Mouse (Mus musculus) gastrocnemius, adult 8-10 months (tissue): Measurements from ENCODE around the gene Tbcd. TPM values are rescaled to one million over a fixed set of nuclear protein-coding genes. Genes with fewer than 3 reads are reported as not detected.

Source experiments
- DNase-seq, 2 experiments: peaks; one replicate each; pipeline ENCODE4 v3.0.0; 2022; ENCODE audit warnings: low spot score in 2 of 2
- total RNA-seq, 4 experiments: library from RNA; stranded (reverse); gene quantifications; 2 replicates each; pipeline ENCODE4 v1.2.4; 2022

Gene Tbcd
- total RNA-seq, 4 experiments from 2014 or later: 11.7 to 16.0 (median 15.0) TPM

DNA sequence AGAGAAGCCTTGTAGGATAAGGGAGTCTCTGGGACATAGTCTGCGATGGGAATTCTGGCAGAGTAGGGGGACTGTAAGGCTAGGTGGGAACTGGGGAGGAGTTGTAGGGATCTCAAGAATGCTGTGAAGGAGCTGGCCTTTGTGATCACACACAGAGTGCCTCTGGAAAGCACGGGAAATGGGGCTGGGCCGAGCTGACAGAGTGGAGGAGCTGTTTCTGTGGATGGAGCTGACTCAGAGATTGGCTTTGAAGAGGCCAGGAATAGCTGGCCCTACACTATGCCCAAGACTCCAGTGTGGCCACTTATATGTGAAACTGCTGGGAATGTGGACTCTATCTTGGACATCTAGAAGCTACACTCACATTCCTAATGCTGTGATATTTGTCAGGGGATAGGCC, 84.8 kb downstream of the Tbcd start:
- no peak for DNase-seq

DNA sequence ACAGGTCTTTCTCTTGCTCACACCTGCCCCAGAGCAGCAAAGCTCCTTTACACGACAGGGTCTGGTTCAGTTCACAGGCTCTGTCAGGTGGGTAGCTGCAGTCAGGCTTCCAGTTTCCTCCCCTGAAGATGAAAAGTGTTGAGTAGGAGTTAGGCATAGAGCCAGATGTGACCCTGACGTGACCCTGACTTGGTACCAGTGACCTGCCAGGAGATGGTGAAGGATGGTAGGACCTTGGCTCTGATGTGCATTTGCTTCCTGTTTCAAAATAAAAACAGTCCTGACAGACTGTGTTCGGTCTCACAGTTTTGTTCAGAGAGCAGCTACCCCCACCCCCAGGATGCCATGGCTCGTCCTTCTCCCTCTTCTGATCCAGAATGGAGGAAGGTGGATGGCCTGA, 90.7 kb downstream of the Tbcd start:
- DNase-seq: no peak

DNA sequence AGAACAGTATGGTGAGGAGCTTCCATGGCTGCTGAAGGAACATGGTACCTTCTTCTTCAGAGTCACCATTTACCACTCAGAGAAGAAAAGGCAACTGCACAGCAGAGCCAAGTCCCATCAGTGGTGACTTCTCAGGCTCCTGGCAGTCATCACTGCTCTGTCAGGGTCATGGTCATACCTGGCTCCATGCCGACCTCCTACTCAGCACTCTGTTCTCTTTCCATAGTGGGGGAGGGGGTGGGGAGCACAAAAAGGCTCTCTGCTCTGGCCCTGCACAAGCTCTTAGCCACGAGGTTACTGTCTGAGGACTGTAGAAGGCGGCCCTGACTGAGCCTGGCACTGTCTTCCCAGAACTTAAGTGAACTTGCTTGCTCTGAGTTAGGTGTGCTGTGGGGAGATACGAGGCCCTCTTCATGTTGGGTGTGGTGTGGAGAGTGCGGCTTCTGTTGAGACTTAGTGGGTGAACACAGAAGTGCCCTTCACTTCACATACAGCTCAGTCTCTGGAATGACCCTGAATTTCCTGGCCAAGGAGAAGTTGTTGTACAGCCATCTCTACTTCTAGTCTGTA, 91.6 kb downstream of the Tbcd start:
- DNase-seq: no peak

DNA sequence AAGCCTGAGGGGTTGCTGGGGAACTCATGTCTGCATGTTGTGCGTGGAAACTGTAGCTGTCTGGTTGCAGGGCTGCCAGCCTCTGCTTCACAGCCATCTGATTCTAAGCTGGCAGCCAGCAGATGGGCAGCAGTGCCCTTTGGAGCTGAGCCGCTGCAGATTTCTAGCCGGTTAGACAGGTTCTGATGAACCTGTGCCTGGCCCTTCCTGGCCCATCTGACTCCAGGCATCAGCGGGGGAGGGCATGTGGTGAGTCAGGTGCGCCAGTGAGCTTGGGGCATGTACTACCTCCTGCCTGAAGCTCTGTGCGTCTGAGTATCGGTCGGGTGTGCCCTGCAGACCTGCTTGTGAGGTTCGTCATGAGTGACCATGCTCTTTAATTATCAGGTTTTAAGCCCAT, 92.2 kb downstream of the Tbcd start:
- peak in 1 of 2 experiments; percentile 50 for DNase-seq

DNA sequence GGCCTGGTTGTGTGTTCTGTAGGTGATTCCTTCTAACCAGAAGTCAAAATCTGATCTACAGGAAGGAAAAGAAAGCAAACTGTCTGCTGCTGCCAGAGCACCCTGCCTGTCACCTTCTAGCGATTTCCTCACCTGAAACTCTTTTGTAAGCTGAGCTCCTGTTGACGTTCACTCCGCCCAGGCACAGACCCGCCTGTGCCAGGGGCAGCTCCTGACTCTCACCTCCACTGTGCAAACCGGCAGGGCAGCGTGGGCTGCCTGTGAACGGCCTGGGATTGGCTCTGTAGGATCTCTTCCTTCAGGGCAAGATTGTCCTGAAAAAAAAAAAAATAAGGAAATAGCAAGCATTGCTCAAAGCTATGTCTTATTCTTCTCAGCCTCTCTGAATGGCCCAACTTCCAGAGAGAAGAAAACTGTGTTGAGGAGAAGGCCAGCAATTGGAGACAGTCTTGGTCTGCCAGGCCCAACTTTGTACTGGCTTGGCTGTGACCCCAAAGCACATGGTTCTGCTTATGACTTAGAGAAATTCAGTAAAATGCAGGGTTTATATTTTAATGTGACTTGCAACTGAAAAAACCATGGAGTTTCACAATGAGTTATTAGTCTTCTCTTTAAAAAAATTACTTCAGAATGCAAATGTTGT, 93.1 kb downstream of the Tbcd start:
- no peak for DNase-seq

DNA sequence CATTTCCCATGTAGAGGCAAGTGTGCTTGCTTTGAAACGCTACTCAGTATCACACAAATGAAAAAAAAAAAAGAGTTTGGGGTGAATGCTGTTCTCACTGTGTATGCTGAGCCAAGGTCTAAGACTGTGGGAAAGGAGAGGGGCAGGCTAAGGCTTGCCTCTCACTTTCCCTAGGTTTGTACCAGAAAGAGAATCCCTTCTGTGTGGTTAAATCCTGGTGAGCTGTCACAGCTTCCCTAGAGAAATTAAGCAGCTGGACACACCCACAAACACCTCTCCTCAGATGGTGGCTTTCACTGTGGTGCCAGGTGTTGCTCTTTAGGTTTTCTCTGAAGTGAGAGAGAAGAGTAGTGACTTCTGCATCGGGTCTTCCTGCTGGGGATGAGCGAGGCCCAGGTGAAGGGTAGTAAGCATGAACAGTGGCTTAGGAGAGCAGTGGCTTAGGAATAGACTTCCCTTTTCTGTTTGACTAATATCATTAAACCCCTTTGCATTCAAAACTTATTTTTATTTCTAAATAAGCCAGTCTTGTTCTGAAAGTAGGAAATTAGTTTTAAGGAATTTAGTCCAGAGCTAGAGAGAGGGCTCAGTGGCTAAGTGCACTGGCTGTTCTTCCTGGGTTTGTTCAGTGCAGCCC, 93.8 kb downstream of the Tbcd start:
- no peak for DNase-seq

DNA sequence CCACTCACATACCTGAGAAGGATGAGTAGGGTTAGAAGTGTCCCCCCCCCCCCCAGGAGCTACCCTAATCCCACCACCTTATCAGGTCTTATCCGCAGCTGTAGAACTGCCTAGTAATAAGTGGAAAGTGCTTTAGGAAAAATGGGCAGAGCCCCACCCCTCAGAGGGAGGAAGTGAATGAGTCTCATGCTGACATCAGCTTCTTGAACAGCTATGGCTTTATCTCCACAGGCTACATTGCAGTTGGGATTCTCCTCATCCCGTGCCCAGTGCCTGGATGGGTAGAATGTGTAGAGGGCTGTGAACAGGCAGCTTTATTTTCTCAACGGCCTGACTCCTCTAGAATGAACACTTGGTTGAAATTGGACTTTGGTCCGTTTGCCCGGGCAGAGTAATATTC, 95.5 kb downstream of the Tbcd start:
- no peak for DNase-seq

DNA sequence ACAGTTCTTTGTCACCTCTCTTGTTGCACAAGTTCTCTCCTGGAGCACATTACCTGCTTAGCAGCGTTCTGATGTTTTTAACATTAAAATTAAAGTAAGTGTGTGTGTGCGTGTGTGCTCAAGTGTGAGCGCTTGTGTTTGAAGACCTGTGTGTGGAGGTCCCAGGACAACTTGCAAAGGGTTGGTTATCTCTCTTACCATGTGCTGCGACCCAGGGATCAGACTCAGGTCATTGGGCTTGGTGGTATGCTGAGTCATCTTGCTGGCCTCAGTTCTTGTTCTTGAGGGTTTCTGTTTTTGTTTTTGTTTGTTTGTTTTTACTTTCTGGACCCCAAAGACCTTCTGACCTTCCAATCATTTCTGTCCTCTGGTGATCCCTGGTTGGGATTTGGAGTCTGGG, 96.2 kb downstream of the Tbcd start:
- DNase-seq: no peak

DNA sequence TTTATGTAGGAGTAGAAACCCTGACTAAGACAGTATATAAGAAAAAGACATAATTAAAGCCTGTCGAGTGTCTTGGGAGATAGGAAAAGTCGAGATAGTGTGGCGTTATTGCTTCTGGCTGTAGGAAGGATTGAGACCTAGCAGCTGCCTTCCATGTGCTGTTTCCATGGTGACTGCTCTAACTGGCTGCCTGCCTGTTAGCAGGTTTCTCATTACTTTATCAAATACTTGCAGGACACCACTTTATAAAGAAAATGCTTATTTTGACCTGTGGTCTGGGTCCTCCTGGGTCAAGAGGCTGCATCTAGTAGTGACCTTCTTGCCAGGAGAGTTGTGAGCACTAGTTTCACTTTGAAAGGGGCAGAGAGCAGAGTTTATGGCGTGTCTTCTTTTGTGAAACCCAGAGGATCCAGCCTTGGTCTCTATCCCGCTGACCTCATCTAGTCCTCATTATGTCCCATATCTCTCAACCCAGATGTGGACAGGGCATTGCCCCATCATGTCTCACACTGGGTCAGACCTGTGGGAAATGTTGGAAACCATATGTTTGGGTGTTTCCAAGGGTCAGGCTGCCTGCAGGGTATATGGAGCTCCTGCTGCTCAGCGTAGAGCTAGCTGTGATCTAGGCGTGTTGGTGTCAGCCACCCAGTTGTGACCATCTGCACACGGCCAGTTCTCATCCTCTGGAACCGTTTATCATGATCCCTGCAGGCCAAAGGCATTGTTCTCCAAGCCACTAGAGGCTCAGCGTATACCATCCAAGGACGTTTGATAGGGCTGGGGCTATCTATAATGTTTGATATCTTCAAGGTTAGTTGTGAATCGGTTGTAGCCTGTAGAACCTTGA, 97.5 kb downstream of the Tbcd start:
- no peak for DNase-seq

DNA sequence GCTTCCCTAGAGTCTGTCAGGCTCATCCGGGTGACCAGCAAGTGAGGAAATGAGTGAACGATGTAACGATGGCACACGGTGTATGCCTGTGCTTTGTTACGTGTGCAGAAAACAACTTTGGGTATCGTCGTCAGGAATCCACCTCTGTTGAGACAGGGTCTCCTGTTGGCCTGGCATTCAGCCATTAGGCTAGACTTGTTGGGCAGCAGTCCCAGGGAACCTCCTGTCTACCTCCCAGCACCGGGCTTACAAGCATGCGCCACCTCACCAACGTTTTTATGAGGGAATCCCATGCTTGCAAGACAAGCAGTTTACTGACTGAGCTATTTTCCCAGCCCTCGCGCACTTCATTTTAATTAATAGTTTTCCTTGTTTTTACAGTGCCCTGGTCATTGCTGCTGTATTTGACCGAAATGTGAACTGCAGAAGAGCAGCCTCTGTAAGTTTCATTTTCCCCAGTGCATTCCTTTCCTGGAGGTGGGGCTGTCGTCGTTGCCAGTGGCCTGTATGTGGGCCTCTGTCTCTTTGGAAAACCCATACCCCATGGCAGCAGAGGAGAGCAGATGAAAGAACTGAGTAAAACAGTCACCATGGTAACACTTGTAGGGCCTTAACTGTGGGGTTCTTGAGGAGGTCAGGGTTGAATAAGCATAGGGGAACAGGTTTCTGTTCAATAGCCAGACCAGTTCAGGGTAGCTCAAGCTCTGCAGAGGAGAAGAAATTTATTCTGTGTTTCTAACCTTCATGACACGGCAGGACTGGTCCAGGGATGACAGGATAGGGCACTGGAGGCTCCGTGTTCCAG, 98.3 kb downstream of the Tbcd start:
- no peak for DNase-seq

DNA sequence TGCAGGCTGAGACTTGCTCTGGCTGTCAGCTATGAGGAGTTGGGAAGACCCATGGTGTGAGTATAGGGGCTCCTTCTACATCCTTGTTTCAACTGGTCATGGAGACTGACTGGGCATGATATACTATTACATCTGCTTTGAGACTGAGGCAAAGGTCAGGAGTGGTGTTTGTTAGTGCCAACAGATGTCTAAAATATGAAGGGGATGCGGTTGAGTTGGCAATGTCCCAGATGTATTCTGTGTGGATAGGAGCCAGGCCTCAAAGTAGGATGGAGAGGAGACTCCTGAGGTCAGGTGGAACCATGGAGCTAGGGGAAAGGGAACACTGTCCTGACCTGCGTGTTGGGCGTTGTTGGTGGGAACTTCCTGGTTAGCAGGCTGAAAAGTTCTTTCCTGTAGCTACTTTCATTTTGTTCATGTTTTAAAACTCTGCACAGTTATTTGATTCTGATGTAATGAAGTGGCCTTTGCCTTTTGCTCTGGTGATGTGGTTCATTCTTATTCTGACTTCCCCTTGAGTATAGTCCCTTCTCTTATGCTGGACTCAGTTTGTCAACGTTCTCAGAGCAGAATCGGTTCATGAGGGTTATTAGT, 99.6 kb downstream of the Tbcd start:
- DNase-seq: no peak

DNA sequence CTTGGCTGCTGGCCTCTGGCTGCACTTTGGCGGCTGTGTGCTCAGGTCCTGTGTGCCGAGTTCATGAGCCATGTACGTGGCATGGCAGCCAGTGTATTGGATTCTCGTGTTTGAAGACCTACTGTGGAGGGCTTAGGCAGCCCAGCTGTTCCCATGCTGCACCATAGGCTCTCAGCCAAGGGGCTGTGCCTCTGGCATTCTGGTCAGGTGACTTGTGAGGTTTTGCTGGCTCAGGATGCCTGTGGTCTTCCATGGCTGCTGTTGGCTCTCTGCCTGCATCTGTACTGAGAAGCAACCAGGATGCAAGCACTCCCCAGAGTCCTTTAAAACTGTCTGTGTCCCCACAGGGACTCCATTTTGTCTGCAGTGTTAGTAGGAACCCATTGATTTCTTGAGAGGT, 100.4 kb downstream of the Tbcd start:
- DNase-seq: no peak

DNA sequence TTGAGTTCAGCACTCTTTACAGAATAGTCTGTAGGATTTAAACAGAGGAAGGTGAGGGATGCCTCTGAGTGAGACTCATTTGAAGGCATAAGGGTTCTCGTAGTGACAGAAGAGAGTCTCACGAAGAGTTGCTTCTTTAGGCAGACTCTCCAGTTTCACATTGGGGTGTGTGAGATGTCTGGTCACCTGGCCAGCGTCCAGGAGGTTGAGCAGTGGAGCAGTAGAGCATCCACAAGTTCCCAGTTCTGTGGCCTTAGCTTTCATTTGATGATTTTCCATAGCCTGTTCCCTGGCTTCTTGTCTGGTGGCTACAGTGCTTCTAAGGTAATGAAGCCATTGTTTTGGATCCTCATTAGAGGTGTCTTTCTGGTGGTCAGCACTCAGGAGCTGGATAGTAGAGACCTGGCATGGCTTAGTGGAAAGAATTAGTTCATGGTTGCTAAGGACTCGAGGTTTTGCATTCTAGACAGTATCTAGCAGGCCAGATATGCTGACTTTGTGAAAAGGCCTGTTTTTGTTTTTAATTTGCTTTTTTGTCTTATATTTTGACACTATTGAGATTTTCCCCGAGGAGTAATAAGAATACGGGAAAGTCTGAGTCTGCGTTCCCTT, 101.2 kb downstream of the Tbcd start:
- no peak for DNase-seq

DNA sequence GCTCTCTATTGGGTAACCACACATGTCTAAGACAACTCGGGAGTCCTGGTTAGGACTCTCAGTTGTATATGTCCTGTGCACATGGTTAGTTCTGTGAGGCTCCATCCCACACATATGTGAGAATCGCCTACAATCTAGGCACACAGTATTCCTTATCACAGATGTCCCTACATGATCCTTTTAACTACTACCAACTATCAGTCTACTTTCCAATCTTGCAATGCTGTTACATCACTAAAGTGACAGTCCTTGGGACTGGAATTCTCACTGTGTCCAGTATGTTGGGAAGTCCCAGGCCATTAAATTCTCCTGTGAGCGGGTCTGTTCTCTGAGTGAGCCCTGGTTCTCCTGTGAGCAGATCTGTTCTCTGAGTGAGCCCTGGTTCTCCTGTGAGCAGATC, 101.7 kb downstream of the Tbcd start:
- DNase-seq: no peak

DNA sequence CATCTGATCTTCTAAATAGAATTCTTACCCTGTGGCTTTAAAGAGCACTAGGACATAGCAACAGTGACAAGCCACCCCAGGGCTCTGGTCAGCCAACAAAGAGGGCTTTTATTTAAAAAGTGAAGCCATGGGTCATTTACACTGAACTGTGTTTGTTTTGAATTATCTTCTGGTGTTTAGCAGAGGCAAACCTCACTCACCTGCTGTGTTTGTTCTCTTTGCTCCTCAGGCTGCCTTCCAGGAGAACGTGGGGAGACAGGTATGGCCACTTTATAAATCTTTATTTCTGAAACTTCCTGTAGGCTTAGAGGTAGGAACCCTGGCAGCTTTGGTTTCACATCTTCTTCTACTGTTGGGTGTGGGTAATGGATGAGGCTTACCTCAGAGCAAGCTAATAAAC, 105.0 kb downstream of the Tbcd start:
- DNase-seq: no peak

DNA sequence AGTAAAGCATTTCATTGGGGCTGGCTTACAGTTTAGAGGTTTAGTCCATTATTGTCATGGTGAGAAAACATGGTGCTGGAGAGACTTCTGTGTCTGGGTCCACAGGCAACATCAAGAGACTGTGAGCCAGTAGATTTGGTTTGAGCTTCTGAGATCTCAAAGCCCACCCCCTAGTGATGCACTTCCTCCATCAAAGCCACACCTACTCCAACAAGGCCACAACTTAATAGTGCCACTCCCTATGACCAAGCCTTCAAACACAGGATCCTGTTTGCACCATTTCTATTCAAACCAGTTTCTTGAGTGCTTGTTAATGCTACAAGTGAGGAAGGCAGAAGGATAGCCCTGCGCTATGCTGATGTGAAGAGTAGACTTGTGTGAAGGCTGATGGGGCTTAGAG, 106.2 kb downstream of the Tbcd start:
- DNase-seq: no peak

DNA sequence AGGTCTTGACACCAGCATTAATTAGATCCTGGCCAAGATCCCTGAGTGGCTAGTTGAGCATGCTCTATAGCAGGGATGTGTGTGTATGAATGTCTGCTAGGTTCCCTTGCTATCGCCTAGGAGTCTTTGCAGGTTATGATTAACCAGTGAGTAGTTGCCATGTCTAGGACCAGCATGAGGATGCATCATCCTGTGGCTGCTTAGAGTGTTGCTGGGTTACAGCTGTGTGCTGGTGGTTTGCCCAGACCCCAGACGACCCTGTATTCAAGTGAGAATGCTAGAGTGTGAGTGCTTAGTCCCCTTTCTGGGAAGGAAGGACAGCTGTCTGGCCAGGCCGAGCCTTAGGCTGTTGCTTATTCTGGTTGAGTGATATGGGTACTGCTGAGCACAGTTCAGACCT, 106.8 kb downstream of the Tbcd start:
- DNase-seq: no peak

DNA sequence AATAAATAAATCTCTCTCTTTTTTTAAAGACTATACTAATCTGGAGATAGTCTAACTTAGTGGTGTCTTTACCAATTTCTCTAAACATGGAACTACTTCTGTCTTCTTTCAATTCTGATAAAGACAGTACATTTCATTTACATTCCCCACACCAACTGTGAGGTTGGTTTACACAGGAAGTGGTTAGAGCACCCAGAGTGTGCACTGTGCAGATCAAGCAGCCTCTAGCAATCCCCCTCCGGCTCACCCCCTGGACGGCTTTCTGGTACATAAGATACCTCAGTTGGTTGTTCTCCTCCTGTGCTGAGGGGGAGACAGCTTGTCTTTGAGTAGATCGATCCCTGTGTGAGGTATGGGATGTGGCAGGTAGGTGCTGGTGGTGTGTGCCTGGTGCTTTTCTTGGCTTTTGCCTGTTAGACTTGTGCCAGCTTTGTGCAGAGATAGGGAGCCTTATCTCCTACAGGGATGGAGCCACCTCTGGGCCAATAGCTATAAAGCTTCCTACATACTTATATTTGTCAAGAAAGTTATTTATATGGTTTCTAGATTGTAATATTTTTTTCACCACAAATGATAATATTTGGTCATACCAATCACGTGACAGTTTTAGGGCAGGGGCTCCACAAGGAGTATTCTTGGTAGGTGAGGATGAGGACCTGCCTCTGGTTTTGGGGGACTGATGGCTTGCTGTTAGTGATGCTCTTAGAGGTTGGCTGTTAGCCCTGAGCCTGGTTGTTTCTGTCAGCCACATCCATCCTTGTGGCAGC, 108.0 kb downstream of the Tbcd start:
- DNase-seq: no peak

DNA sequence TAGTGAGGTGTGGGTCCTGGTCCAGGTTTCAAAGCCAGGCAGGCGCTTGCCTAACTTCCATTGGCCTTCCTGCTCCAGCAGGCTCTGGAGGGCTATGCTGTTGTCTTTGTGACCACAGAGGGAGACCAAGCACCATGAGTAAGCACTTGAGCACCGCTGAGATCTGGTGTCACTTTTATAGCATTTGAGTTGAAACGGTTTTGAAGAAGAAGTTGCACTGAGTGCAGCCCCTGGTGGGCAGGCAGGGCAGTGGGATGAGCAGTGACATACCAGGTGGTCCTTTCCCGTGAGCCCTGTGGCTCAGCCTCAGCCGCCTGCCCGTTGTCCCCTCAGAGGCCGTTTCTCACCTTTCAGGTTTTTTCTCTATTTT, 108.5 kb downstream of the Tbcd start:
- no peak for DNase-seq

DNA sequence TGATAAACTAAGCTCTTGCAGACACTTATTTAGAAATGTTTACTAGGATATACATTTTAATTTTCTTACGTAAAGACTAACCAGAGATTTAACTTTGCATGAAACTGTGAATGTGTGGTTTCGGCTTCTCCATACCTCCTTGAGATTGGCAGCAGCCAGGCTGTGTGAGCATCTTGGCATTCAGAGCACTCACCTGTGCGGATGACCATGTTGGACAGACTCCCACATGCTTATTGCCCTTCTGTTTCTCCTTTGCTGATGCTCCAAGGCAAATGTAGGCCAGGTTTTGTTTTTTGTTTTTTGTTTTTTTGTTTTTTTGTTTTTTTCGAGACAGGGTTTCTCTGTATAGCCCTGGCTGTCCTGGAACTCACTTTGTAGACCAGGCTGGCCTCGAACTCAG, 111.6 kb downstream of the Tbcd start:
- no peak for DNase-seq
